Mouse (Mus musculus) heart, embryonic 15.5 days (tissue): ENCODE data around the gene Hnf1b. TPM values are rescaled to one million over a fixed set of nuclear protein-coding genes. Genes with fewer than 3 reads are reported as not detected.

ENCODE experiments used
- ATAC-seq: fragments of 200-750 bp; cut with Nextera tagmentation; replicated peaks from 2 replicates; pipeline ENCODE4 v1.8.0; 2017; ENCODE audit warnings: low read depth, moderate TSS enrichment; ENCODE audit not compliant: insufficient number of reproducible peaks, insufficient read depth, low FRiP score
- H3K27ac ChIP-seq: fragments of 300-500 bp; sonication (generic); 2 replicates; pipeline ENCODE4 v1.5.1; 2015; ENCODE audit warnings: mild to moderate bottlenecking, inconsistent platforms
- H3K27me3 ChIP-seq: fragments of 300-500 bp; sonication (generic); 2 replicates; pipeline ENCODE4 v1.6.1; 2015; ENCODE audit warnings: inconsistent platforms
- H3K36me3 ChIP-seq: fragments of 300-500 bp; sonication (generic); 2 replicates; pipeline ENCODE4 v1.6.1; 2015; ENCODE audit warnings: mild to moderate bottlenecking, inconsistent platforms
- H3K4me1 ChIP-seq: fragments of 300-500 bp; sonication (generic); replicated peaks from 2 replicates; pipeline ENCODE4 v1.6.1; 2015; ENCODE audit warnings: inconsistent platforms
- H3K4me2 ChIP-seq: fragments of 300-500 bp; sonication (generic); 2 replicates; pipeline ENCODE4 v1.6.1; 2015; ENCODE audit warnings: inconsistent platforms, mild to moderate bottlenecking, moderate library complexity
- H3K4me3 ChIP-seq: fragments of 300-500 bp; sonication (generic); 2 replicates; pipeline ENCODE4 v1.5.1; 2015; ENCODE audit warnings: mild to moderate bottlenecking, inconsistent platforms
- H3K9ac ChIP-seq: fragments of 300-500 bp; sonication (generic); 2 replicates; pipeline ENCODE4 v1.6.1; 2015; ENCODE audit warnings: mild to moderate bottlenecking, inconsistent platforms
- H3K9me3 ChIP-seq: fragments of 300-500 bp; sonication (generic); replicated peaks from 2 replicates; pipeline ENCODE4 v1.6.1; 2016; ENCODE audit warnings: inconsistent platforms
- WGBS: fragments of 180-500 bp; shearing (Covaris S2); methylation state at CpG from one replicate; pipeline ENCODE4 v1.1.7; 2015; ENCODE audit warnings: mixed read lengths; 5-methylcytosine and 5-hydroxymethylcytosine counted together
- polyA plus RNA-seq: library from polyadenylated mRNA; unstranded; fragments of >200 nt; fragmentation: Nextera tagmentation; extraction: Ambion mirVana; gene quantifications from 2 replicates; pipeline ENCODE4 v1.2.1, GENCODE M21; 2015

Gene Hnf1b
- polyA plus RNA-seq, 1 experiment from 2014 or later = 0.40 TPM

DNA sequence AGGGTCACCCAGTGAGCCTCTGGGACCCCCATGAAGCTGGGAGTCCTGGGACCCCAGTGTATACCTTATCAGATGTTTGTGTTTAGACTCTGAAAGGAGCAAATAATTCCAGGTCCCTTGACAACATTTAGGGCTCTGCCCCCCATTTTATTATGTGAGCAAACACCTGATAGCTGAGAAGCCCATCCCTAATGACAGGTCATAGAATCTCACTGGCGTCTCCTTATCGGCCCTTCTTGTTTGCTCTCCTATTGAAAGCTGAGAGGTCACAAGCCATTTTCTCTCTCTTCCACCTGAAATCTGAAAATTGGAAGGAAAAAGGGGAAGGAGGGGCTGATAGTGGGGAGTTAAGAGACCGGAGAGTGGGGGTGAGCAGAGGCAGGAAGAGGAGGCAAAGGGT lies 52.9 kb downstream of the Hnf1b start:
- no peak overlapping the region for H3K4me3 ChIP-seq
- 71% methylated on average over 3 of the region's 3 CpGs for WGBS
- ATAC-seq = no peak

GRCm38 (mm10) chr11:83905756-83906155 lies 55.9 kb downstream of the Hnf1b start:
- 69% methylated on average over 5 of the region's 5 CpGs for WGBS
- Histone ChIP-seq H3K36me3 (no peaks in the 10 kb centered on the region), H3K9ac (no peak overlapping the region), H3K9me3 (no peaks in the 10 kb centered on the region), H3K27me3 (no peaks in the 10 kb centered on the region), H3K4me1 (no peaks in the 10 kb centered on the region), H3K4me2 (no peak overlapping the region), H3K4me3 (no peak overlapping the region), H3K27ac (no peak overlapping the region)
- no peak for ATAC-seq

More for the DNA sequence above, 52.9 kb downstream of the Hnf1b start:
- no peaks in the 10 kb centered on the region for H3K36me3 ChIP-seq
- H3K4me2 ChIP-seq = no peak overlapping the region
- no peaks in the 10 kb centered on the region for H3K4me1 ChIP-seq
- H3K9me3 ChIP-seq = no peaks in the 10 kb centered on the region
- H3K27me3 ChIP-seq = no peaks in the 10 kb centered on the region
- H3K27ac ChIP-seq = no peak overlapping the region
- H3K9ac ChIP-seq = no peak overlapping the region

DNA sequence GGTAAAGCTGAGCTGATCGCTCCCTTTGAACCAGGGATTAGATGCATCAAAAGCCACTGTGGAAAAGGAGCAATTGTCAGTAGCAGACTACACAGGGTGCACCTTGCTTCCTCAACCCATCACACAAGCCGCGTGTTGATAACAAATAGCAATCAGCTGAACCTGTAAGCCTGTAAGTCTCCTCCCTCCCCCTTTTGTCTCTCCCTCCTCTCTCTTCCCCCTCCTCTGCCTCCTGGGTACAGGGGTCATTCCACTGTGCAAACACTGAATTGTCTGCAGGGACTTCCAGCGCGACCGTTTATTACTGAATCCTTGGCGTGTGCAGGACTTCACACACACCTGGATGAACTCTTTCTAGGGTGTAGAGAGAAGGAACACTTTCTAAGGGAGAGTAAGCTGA lies 58.5 kb downstream of the Hnf1b start:
- no peaks in the 10 kb centered on the region for H3K36me3 ChIP-seq
- H3K4me1 ChIP-seq = no peaks in the 10 kb centered on the region
- no peaks in the 10 kb centered on the region for H3K9me3 ChIP-seq
- H3K9ac ChIP-seq = no peak overlapping the region
- ATAC-seq = no peak
- H3K27ac ChIP-seq = no peak overlapping the region
- no peak overlapping the region for H3K4me2 ChIP-seq
- 50% methylated on average over 7 of the region's 7 CpGs for WGBS
- H3K27me3 ChIP-seq = no peaks in the 10 kb centered on the region
- no peak overlapping the region for H3K4me3 ChIP-seq

GRCm38 (mm10) chr11:83913824-83914311 lies 64.0 kb downstream of the Hnf1b start:
- WGBS = 61% methylated on average over 8 of the region's 8 CpGs
- no peak overlapping the region for H3K27ac ChIP-seq
- H3K4me3 ChIP-seq = no peak overlapping the region
- H3K4me2 ChIP-seq = no peak overlapping the region
- no peak for ATAC-seq
- H3K4me1 ChIP-seq = no peaks in the 10 kb centered on the region
- H3K27me3 ChIP-seq = no peaks in the 10 kb centered on the region
- H3K36me3 ChIP-seq = no peaks in the 10 kb centered on the region
- no peaks in the 10 kb centered on the region for H3K9me3 ChIP-seq
- H3K9ac ChIP-seq = no peak overlapping the region

GRCm38 (mm10) chr11:83914501-83914900 lies 64.6 kb downstream of the Hnf1b start:
- no peak for ATAC-seq
- Histone ChIP-seq H3K27me3 (no peaks in the 10 kb centered on the region), H3K4me2 (no peak overlapping the region), H3K27ac (no peak overlapping the region), H3K36me3 (no peaks in the 10 kb centered on the region), H3K4me1 (no peaks in the 10 kb centered on the region), H3K9ac (no peak overlapping the region), H3K4me3 (no peak overlapping the region), H3K9me3 (no peaks in the 10 kb centered on the region)
- WGBS = 40% methylated on average over 4 of the region's 4 CpGs

DNA sequence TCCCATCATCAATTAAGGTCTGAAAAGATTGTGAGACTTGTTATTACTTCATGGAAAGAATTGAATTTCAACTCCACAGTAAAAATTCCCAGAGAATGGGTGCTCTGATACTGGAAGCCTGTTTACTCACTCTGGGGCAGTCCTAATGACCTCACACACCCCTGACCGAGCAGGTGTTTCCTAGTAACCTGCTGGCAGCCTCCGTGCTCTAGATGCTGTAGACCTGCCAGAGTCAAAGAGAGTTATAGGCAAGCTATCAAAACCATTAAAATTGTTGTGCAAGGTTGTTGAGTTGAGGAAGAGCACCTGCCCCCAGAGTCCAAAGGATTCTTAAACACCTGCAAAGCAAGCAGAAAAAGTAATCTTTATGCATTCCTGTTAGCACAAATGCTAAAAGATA lies 72.7 kb downstream of the Hnf1b start:
- 59% methylated on average over 2 of the region's 2 CpGs for WGBS
- H3K4me2 ChIP-seq = no peak overlapping the region
- no peak overlapping the region for H3K27ac ChIP-seq
- H3K27me3 ChIP-seq = no peaks in the 10 kb centered on the region
- H3K4me3 ChIP-seq = no peak overlapping the region
- ATAC-seq = no peak
- H3K36me3 ChIP-seq = no peaks in the 10 kb centered on the region
- no peaks in the 10 kb centered on the region for H3K9me3 ChIP-seq
- no peaks in the 10 kb centered on the region for H3K4me1 ChIP-seq
- no peak overlapping the region for H3K9ac ChIP-seq

DNA sequence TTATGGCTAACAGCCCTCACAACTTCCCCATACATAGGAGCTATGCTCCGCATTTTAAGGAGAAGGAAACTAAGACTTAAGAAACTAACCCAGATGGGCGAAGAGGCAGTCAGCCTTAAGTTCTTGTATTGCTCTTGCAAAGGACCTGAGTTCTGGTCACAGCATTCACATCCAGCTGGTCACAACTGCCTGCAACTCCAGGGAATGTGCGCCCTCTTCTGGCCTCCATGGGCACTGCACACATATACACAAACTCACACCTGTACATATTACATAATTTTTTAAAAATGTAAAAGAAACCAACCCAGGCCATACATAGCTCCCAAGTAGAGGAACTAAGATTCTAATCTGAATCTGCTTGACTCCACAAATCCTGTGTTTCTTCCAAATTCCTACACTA lies 77.2 kb downstream of the Hnf1b start:
- no peaks in the 10 kb centered on the region for H3K36me3 ChIP-seq
- H3K9ac ChIP-seq = no peak overlapping the region

DNA sequence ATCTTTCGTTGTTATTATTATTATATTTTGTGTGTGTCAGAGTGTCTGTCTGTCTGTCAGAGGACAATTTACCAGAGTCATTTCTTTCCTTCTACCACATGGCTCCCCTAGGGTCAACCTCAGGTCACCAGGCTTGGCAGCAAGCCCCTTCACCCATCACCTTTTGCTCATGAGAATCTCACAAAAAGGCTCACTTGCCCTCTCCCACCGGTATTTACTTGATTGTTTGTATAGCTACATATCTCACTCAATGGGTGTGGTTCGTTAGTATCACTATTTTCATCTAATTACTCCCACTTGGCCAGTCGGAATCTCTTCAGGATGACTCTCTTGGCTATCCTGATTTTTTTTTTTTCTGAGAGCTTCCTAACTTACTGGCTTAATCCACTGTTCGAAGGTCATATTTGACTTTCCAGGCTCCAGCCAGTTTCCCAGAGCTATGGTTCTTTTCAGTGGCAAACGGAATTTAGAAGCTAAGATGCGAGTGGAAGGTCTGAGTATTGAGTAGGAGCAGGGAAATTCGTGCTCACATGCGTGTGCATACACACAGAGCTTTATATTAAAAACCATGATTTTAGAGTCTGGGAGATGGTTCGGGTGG lies 82.7 kb downstream of the Hnf1b start:
- WGBS = 68% methylated on average over 10 of the region's 10 CpGs
- Histone ChIP-seq H3K36me3 (no peaks in the 10 kb centered on the region), H3K9me3 (no peaks in the 10 kb centered on the region), H3K27ac (no peak overlapping the region), H3K27me3 (peaks cover 8% of the 10 kb centered on the region; the same call in 1 of the 2 replicates), H3K4me2 (no peak overlapping the region), H3K9ac (no peak overlapping the region), H3K4me1 (no peaks in the 10 kb centered on the region), H3K4me3 (no peak overlapping the region)
- ATAC-seq = no peak

More for the DNA sequence above, 77.2 kb downstream of the Hnf1b start:
- 51% methylated on average over 3 of the region's 3 CpGs for WGBS
- Histone ChIP-seq H3K4me3 (no peak overlapping the region), H3K9me3 (no peaks in the 10 kb centered on the region), H3K27ac (no peak overlapping the region), H3K4me2 (no peak overlapping the region), H3K27me3 (0 out of 2 replicates have a peak, but pooled peaks cover 3% of the 10 kb centered on the region), H3K4me1 (no peaks in the 10 kb centered on the region)
- no peak for ATAC-seq

DNA sequence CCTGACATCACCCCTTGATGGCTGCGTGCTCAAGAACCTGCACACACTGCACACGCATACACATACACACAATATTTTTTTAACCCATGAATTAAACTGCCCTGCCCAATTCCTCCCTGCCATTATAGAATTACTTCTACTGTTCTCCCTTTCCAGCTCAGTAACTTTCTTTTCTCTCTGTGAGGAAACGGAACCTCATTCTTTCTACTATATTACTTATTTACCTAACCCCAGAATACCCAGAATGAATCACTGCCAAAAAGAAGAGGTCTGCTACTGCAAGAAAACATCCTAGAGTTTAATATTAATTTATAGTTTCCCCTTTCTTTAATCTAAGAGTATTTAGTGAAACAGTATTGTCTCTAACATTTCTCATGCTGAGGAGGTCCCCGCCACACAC lies 83.5 kb downstream of the Hnf1b start:
- ATAC-seq = no peak
- H3K36me3 ChIP-seq = no peaks in the 10 kb centered on the region
- H3K9ac ChIP-seq = no peak overlapping the region
- WGBS = 82% methylated on average over 4 of the region's 4 CpGs
- H3K4me3 ChIP-seq = no peak overlapping the region
- H3K4me1 ChIP-seq = no peaks in the 10 kb centered on the region
- H3K27ac ChIP-seq = no peak overlapping the region
- no peak overlapping the region for H3K4me2 ChIP-seq
- H3K9me3 ChIP-seq = no peaks in the 10 kb centered on the region
- H3K27me3 ChIP-seq = peaks cover 8% of the 10 kb centered on the region; the same call in 1 of the 2 replicates

DNA sequence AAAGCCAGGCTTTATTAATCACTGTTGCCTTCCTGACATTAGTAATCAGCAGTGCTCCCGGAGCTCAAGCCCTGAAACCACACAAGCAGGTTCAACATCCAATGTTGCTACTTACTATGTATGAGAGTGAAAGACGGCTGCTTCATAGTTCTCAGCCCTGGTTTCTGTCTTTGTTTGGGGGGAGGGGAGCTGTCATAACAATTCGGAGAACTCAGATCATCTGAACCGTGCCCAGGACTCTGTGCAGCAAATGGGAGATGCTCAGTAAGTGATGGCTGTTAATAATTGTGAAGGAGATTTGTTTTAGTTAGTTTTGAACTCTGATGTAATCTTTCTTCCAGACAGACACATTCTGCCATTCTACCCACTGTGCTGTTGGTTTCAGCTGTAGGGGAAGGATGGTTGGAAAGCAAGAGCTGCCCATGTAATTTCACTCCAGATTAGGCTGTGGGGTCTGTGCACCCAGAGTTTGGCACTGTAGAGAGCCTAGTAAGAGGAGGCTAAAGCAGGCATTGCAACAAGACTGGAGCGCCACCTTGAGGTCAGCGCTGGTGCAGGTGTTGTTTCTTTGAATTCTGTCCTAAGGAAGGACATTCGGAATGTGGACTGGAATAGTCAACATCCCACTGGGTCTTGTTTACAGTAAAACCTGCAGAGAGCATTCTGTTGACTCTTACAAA lies 86.3 kb downstream of the Hnf1b start:
- H3K36me3 ChIP-seq = no peaks in the 10 kb centered on the region
- no peak overlapping the region for H3K9ac ChIP-seq
- no peaks in the 10 kb centered on the region for H3K9me3 ChIP-seq
- H3K4me1 ChIP-seq = no peaks in the 10 kb centered on the region
- H3K27me3 ChIP-seq = peaks cover 29% of the 10 kb centered on the region
- ATAC-seq = no peak
- H3K4me3 ChIP-seq = no peak overlapping the region
- no peak overlapping the region for H3K27ac ChIP-seq
- H3K4me2 ChIP-seq = no peak overlapping the region
- 15% methylated on average over 7 of the region's 7 CpGs for WGBS

GRCm38 (mm10) chr11:83938556-83938955 lies 88.7 kb downstream of the Hnf1b start:
- 72% methylated on average over 8 of the region's 8 CpGs for WGBS
- H3K9me3 ChIP-seq = no peaks in the 10 kb centered on the region
- no peak for ATAC-seq
- peaks cover 12% of the 10 kb centered on the region for H3K4me1 ChIP-seq
- H3K27ac ChIP-seq = no peak overlapping the region
- peaks cover 29% of the 10 kb centered on the region for H3K27me3 ChIP-seq
- H3K4me3 ChIP-seq = no peak overlapping the region
- H3K9ac ChIP-seq = no peak overlapping the region
- H3K4me2 ChIP-seq = no peak overlapping the region
- peaks cover 4% of the 10 kb centered on the region; the same call in 1 of the 2 replicates for H3K36me3 ChIP-seq
